Mouse (Mus musculus) stomach, embryonic 15.5 days (tissue): Measurements from ENCODE around the gene Cdk8. TPM values are rescaled to one million over a fixed set of nuclear protein-coding genes. Genes with fewer than 3 reads are reported as not detected.
A peak's percentile ranks its signal among the peaks of the same experiment; 100 is the strongest.

Experiments used
- ATAC-seq: fragments of 200-750 bp; cut with Nextera tagmentation; 2 replicates; pipeline ENCODE4 v1.8.0; 2017; ENCODE audit warnings: low read depth, moderate number of reproducible peaks, moderate TSS enrichment; ENCODE audit not compliant: insufficient read depth, low FRiP score
- H3K27ac ChIP-seq: fragments of 300-500 bp; sonication (generic); 2 replicates; pipeline ENCODE4 v1.5.1; 2015; ENCODE audit warnings: mild to moderate bottlenecking, inconsistent platforms
- H3K27me3 ChIP-seq: fragments of 300-500 bp; sonication (generic); replicated peaks from 2 replicates; pipeline ENCODE4 v1.6.1; 2015; ENCODE audit warnings: inconsistent platforms
- H3K36me3 ChIP-seq: fragments of 300-500 bp; sonication (generic); 2 replicates; pipeline ENCODE4 v1.6.1; 2015; ENCODE audit warnings: inconsistent platforms
- H3K4me1 ChIP-seq: fragments of 300-500 bp; sonication (generic); 2 replicates; pipeline ENCODE4 v1.6.1; 2015; ENCODE audit warnings: inconsistent platforms
- H3K4me2 ChIP-seq: fragments of 300-500 bp; sonication (generic); 2 replicates; pipeline ENCODE4 v1.6.1; 2015; ENCODE audit warnings: mild to moderate bottlenecking, inconsistent platforms
- H3K4me3 ChIP-seq: fragments of 300-500 bp; sonication (generic); replicated peaks from 2 replicates; pipeline ENCODE4 v1.5.1; 2015; ENCODE audit warnings: inconsistent platforms
- H3K9ac ChIP-seq: fragments of 300-500 bp; sonication (generic); 2 replicates; pipeline ENCODE4 v1.6.1; 2015; ENCODE audit warnings: inconsistent platforms
- H3K9me3 ChIP-seq: fragments of 300-500 bp; sonication (generic); 2 replicates; pipeline ENCODE4 v1.6.1; 2016; ENCODE audit warnings: inconsistent platforms
- WGBS: fragments of 180-500 bp; shearing (Covaris S2); methylation state at CpG from one replicate; pipeline ENCODE4 v1.1.7; 2015; 5-methylcytosine and 5-hydroxymethylcytosine counted together
- polyA plus RNA-seq: library from polyadenylated mRNA; unstranded; fragments of >200 nt; fragmentation: Nextera tagmentation; extraction: Ambion mirVana; gene quantifications from 2 replicates; pipeline ENCODE4 v1.2.1, GENCODE M21; 2015

The Cdk8 gene
- polyA plus RNA-seq, 1 experiment from 2014 or later, result 20.5 TPM

- H3K27me3 ChIP-seq, result no peaks in the 10 kb centered on the region
- H3K4me2 ChIP-seq, result no peak overlapping the region
- H3K4me1 ChIP-seq, result no peaks in the 10 kb centered on the region
- H3K9ac ChIP-seq, result no peak overlapping the region
- H3K9me3 ChIP-seq, result no peaks in the 10 kb centered on the region
- no peak for ATAC-seq
- peaks cover 17% of the 10 kb centered on the region for H3K36me3 ChIP-seq
- whole genome bisulfite sequencing, result 85% methylated on average over 10 of the region's 10 CpGs
- no peak overlapping the region for H3K27ac ChIP-seq
- no peak overlapping the region for H3K4me3 ChIP-seq
Observed at GRCm38 (mm10) chr5:146287416-146287815, 56.4 kb downstream of the Cdk8 start.

GRCm38 (mm10) chr5:146288048-146288501 is 57.0 kb downstream of the Cdk8 start:
- no peaks in the 10 kb centered on the region for H3K4me1 ChIP-seq
- peaks cover 17% of the 10 kb centered on the region for H3K36me3 ChIP-seq
- H3K4me2 ChIP-seq, result no peak overlapping the region
- no peak overlapping the region for H3K9ac ChIP-seq
- H3K4me3 ChIP-seq, result no peak overlapping the region
- no peak overlapping the region for H3K27ac ChIP-seq
- WGBS, result 87% methylated on average over 13 of the region's 13 CpGs
- H3K9me3 ChIP-seq, result no peaks in the 10 kb centered on the region
- H3K27me3 ChIP-seq, result no peaks in the 10 kb centered on the region
- ATAC-seq, result no peak

- no peak overlapping the region for H3K4me3 ChIP-seq
- H3K4me2 ChIP-seq, result no peak overlapping the region
- no peak overlapping the region for H3K27ac ChIP-seq
- H3K27me3 ChIP-seq, result no peaks in the 10 kb centered on the region
- H3K9me3 ChIP-seq, result no peaks in the 10 kb centered on the region
- no peaks in the 10 kb centered on the region for H3K4me1 ChIP-seq
- ATAC-seq, result no peak
- no peak overlapping the region for H3K9ac ChIP-seq
- peaks cover 17% of the 10 kb centered on the region for H3K36me3 ChIP-seq
- WGBS, result 61% methylated on average over 7 of the region's 7 CpGs
Observed at GRCm38 (mm10) chr5:146289921-146290320, 58.9 kb downstream of the Cdk8 start.

GRCm38 (mm10) chr5:146290446-146290845 is 59.4 kb downstream of the Cdk8 start:
- Histone ChIP-seq H3K9ac (no peak overlapping the region), H3K27me3 (no peaks in the 10 kb centered on the region), H3K4me3 (no peak overlapping the region), H3K4me1 (no peaks in the 10 kb centered on the region), H3K9me3 (no peaks in the 10 kb centered on the region), H3K4me2 (no peak overlapping the region), H3K36me3 (peaks cover 16% of the 10 kb centered on the region), H3K27ac (no peak overlapping the region)
- 42% methylated on average over 5 of the region's 5 CpGs for WGBS
- ATAC-seq, result no peak

GRCm38 (mm10) chr5:146291560-146291959 is 60.5 kb downstream of the Cdk8 start:
- Histone ChIP-seq H3K36me3 (peaks cover 12% of the 10 kb centered on the region; the same call in 1 of the 2 replicates), H3K9ac (no peak overlapping the region), H3K4me3 (no peak overlapping the region), H3K4me2 (no peak overlapping the region), H3K27me3 (no peaks in the 10 kb centered on the region), H3K9me3 (no peaks in the 10 kb centered on the region), H3K27ac (no peak overlapping the region), H3K4me1 (no peaks in the 10 kb centered on the region)
- whole genome bisulfite sequencing, result 75% methylated on average over 5 of the region's 5 CpGs
- ATAC-seq, result no peak

- H3K4me2 ChIP-seq, result no peak overlapping the region
- 69% methylated on average over 5 of the region's 5 CpGs for WGBS
- no peak for ATAC-seq
- H3K4me3 ChIP-seq, result no peak overlapping the region
- no peaks in the 10 kb centered on the region for H3K4me1 ChIP-seq
- no peak overlapping the region for H3K27ac ChIP-seq
- no peaks in the 10 kb centered on the region for H3K9me3 ChIP-seq
- no peak overlapping the region for H3K9ac ChIP-seq
- peaks cover 4% of the 10 kb centered on the region; the same call in 1 of the 2 replicates for H3K36me3 ChIP-seq
- no peaks in the 10 kb centered on the region for H3K27me3 ChIP-seq
Observed at GRCm38 (mm10) chr5:146292896-146293680, 62.1 kb downstream of the Cdk8 start.

- H3K4me2 ChIP-seq, result no peak overlapping the region
- H3K9me3 ChIP-seq, result no peaks in the 10 kb centered on the region
- H3K9ac ChIP-seq, result no peak overlapping the region
- WGBS, result 74% methylated on average over 11 of the region's 11 CpGs
- no peaks in the 10 kb centered on the region for H3K27me3 ChIP-seq
- H3K27ac ChIP-seq, result no peak overlapping the region
- H3K4me1 ChIP-seq, result no peaks in the 10 kb centered on the region
- H3K36me3 ChIP-seq, result peaks cover 4% of the 10 kb centered on the region; the same call in 1 of the 2 replicates
- no peak for ATAC-seq
- no peak overlapping the region for H3K4me3 ChIP-seq
Observed at GRCm38 (mm10) chr5:146293919-146294700, 63.1 kb downstream of the Cdk8 start.

GRCm38 (mm10) chr5:146294834-146295233 is 63.8 kb downstream of the Cdk8 start:
- 88% methylated on average over 5 of the region's 5 CpGs for WGBS
- H3K9ac ChIP-seq, result no peak overlapping the region
- peaks cover 6% of the 10 kb centered on the region; the same call in 1 of the 2 replicates for H3K36me3 ChIP-seq
- no peaks in the 10 kb centered on the region for H3K4me1 ChIP-seq
- no peaks in the 10 kb centered on the region for H3K27me3 ChIP-seq
- no peaks in the 10 kb centered on the region for H3K9me3 ChIP-seq
- no peak overlapping the region for H3K4me2 ChIP-seq
- no peak for ATAC-seq
- H3K4me3 ChIP-seq, result no peak overlapping the region
- no peak overlapping the region for H3K27ac ChIP-seq

GRCm38 (mm10) chr5:146298807-146299519 is 67.9 kb downstream of the Cdk8 start:
- Histone ChIP-seq H3K27ac (no peak overlapping the region), H3K4me2 (no peak overlapping the region), H3K27me3 (no peaks in the 10 kb centered on the region), H3K36me3 (peaks cover 13% of the 10 kb centered on the region; the same call in 1 of the 2 replicates), H3K4me3 (no peak overlapping the region), H3K9me3 (no peaks in the 10 kb centered on the region), H3K4me1 (no peaks in the 10 kb centered on the region), H3K9ac (no peak overlapping the region)
- ATAC-seq, result no peak
- WGBS, result 81% methylated on average over 13 of the region's 13 CpGs

- Histone ChIP-seq H3K36me3 (peaks cover 13% of the 10 kb centered on the region; the same call in 1 of the 2 replicates), H3K27me3 (no peaks in the 10 kb centered on the region), H3K4me3 (no peak overlapping the region), H3K4me2 (no peak overlapping the region), H3K27ac (no peak overlapping the region), H3K9me3 (no peaks in the 10 kb centered on the region), H3K9ac (no peak overlapping the region), H3K4me1 (no peaks in the 10 kb centered on the region)
- ATAC-seq, result no peak
- WGBS, result 81% methylated on average over 8 of the region's 8 CpGs
Observed at GRCm38 (mm10) chr5:146299520-146299870, 68.5 kb downstream of the Cdk8 start.

- Histone ChIP-seq H3K4me3 (no peak overlapping the region), H3K9me3 (no peaks in the 10 kb centered on the region), H3K36me3 (peaks cover 25% of the 10 kb centered on the region; the same call in 1 of the 2 replicates), H3K27ac (no peak overlapping the region), H3K4me2 (no peak overlapping the region), H3K9ac (no peak overlapping the region), H3K4me1 (no peaks in the 10 kb centered on the region), H3K27me3 (no peaks in the 10 kb centered on the region)
- ATAC-seq, result 0 out of 2 replicates have a peak, but pooled peaks have one; percentile 2
- WGBS, result 87% methylated on average over 5 of the region's 5 CpGs
Observed at GRCm38 (mm10) chr5:146303470-146303869, 72.4 kb downstream of the Cdk8 start.
